Mouse (Mus musculus): ENCODE data around the gene Zfp947.
"Not testable (repeated sequence)": the region's sequence is repeated elsewhere in the genome, so short reads cannot be mapped to it uniquely, and the experiment has no call there.

Zfp947 gene

DNA sequence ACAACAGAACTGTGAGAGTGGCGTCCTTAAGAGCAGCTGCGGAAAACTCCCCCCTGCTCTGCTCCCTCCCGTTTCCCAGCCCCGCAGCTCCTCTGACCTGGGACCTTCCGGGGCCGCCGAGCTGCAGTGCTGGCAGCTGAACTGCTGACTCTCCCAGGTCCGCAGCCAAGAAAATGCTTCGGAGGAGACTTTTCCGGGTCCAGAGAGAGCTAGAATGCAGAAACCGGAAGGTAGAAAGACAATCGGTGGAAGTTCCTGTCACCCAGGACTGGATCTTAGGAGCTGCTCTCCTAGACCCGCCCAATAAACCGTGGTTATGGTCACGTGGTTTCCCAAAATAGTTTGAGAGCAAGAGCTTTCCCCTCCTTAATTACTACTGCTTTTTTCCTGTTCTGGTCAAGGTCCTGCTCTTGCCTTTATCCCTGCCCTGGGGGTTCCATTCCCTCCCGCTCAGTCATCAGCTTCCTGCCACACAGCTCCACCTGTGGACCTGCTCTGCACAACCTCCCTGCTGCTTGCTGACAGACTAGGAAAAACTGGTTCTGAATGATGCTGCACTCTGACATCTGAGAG lies at the start of gene Zfp947:
Gene Zfp947 (minus strand): TSS at position 469 of the 573 bp plus-strand sequence.
- peak; percentile 3 to 5 for DNase-seq (ENCODE audit: low spot score in 2 of 2)

DNA sequence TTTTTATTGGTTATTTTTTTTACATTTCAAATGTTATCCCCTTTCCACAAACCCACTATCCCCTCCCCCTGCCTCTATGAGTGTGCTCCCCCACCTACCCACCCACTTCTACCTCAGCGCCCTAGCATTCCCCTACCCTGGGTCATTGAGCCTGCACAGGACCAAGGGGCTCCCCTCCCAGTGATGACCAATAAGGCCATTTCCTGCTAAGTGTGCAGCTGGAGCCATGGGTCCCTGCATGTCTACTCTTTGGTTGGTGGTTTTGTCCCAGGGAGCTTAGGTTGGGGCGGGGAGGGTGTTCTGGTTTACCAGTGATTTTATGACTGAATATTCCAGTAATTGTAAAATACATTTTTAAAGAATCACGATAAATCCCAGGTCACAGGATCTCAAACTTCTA lies 686 bp downstream of the Zfp947 start:
- not testable (repeated sequence) for DNase-seq (ENCODE audit: low spot score in 2 of 2)

- DNase-seq (ENCODE audit: low spot score in 2 of 2), result not testable (repeated sequence)
Observed at GRCm38 (mm10) chr17:22153951-22154350, 12.0 kb downstream of the Zfp947 start.

DNA sequence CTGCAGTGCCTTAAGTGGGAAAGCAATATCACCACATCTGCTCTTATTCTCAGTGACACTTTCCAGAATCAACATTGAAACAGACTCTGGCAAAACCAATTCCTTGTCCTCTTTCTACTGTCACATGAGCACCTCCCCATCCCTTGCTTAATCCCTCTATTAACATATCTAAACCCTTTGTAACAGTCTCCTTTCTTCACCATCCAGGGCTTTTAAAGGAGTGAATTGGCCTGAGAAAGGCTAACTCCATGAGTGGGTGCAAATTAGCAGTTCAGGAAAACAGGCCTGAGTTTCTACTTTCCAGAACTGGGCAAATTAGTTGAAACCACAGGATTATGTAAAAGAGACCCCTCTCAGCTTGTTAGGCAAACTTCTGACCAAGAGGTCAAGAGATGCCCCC lies 47.2 kb downstream of the Zfp947 start:
- DNase-seq (ENCODE audit: low spot score in 2 of 2), result no peak
